Comparison of ENCODE assay signal across 8 mouse cellular contexts in the genomic region with DNA sequence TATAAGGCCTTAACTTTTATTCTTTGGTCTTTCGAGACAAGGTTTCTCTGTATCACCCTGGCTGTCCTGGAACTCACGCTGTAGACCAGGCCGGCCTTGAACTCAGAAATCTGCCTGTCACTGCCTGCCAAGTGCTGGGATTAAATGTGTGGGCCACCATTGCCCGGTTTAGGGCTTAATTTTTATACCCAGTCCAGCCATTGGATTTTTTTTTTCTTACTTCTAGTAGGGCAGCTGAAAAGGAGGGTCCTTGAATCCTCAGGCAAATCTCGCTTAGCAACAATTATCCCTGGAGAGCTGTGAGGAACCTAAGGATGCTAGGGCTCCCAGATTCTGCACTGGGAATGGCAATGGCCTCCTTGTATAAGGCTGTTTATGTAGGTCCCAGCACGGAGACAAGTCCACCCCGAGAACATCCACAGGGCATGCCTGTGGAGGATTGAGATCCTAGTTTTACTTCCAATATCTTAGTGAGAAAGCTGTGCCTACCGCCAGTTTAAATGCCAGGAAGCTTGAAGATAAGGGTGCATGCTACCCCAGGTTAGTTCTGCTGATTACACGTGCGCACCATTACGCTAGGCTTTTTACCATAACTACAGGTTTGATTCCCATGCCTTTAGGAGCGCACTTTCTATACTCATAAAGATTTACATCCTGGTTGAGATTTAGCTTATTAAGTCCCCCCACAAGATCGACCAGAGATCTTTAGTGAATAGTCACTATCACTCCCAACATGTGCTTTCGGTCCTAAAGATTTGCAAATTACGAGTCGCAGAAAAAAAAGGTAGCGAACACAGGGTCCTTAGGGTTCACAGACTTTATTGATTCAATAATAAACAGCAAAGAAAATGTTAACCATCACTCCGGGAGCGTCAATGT. TPM values are rescaled to one million over a fixed set of nuclear protein-coding genes. Genes with fewer than 3 reads are reported as not detected.
DNase-seq lines count a peak whose midpoint lies in the region; ATAC-seq and TF ChIP-seq lines count a peak whose summit lies in the region.

No protein-coding gene starts in this region.

- no peaks in the 10 kb centered on the region for H3K27me3 ChIP-seq in heart, adult 2 months (ENCODE audit: control insufficient read depth, insufficient read depth, low read length)
- H3K27me3 ChIP-seq in CH12.LX (replicated peaks) = no peaks in the 10 kb centered on the region
- no peaks in the 10 kb centered on the region for H3K27me3 ChIP-seq in forebrain, embryonic 12.5 days
- no peaks in the 10 kb centered on the region for H3K27me3 ChIP-seq in liver, embryonic 15.5 days

- H3K27ac ChIP-seq in heart, adult 2 months = peak overlapping the region; percentile 85
- H3K27ac ChIP-seq in CH12.LX (ENCODE audit: insufficient read depth, low read depth) = peak overlapping the region; percentile 5; the same call in 1 of the 2 replicates
- peak overlapping the region; percentile 87 for H3K27ac ChIP-seq in forebrain, embryonic 12.5 days
- peak overlapping the region; percentile 75 for H3K27ac ChIP-seq in liver, embryonic 15.5 days (replicated peaks)

- H3K9ac ChIP-seq in heart, adult 2 months (ENCODE audit: low read depth, low read length) = peak overlapping the region; percentile 79
- peak overlapping the region; percentile 95 for H3K9ac ChIP-seq in CH12.LX (ENCODE audit: insufficient read depth, low read depth)
- H3K9ac ChIP-seq in forebrain, embryonic 12.5 days = peak overlapping the region; percentile 78
- H3K9ac ChIP-seq in liver, embryonic 15.5 days = peak overlapping the region; percentile 81

- TF ChIP-seq RAD21 in CH12.LX (IDR thresholded peaks at IDR 0.05; ENCODE audit: low read depth, low read length) = no peak

- no peaks in the 10 kb centered on the region; the same call in 1 of the 2 replicates for H3K36me3 ChIP-seq in heart, adult 2 months (ENCODE audit: control insufficient read depth, insufficient read depth, low read length)
- peaks cover 14 to 22% of the 10 kb centered on the region in 2 experiments for H3K36me3 ChIP-seq in CH12.LX (replicated peaks in 1 of 2; ENCODE audit: control insufficient read depth in 1 of 2, insufficient read depth in 1 of 2, low read length in 1 of 2)
- peaks cover 13% of the 10 kb centered on the region for H3K36me3 ChIP-seq in forebrain, embryonic 12.5 days (replicated peaks)
- H3K36me3 ChIP-seq in liver, embryonic 15.5 days (replicated peaks) = peaks cover 20% of the 10 kb centered on the region

- DNase-seq in heart, adult 2 months = no peak
- DNase-seq in heart, adult 8-10 months (ENCODE audit: low spot score) = no peak
- DNase-seq in CH12.LX (ENCODE audit: extremely low read depth) = no peak
- DNase-seq in layer of hippocampus, adult 9-11 months = no peak
- no peak for DNase-seq in frontal cortex, postnatal 36 days (ENCODE audit: low spot score in 2 of 2)
- no peak for DNase-seq in layer of hippocampus, postnatal 10 days (ENCODE audit: low spot score in 2 of 2)

- in situ Hi-C loops in CH12.LX (cut with MboI; ENCODE audit: low pct_ligation_motif_present, low pct_unique_long_range_greater_than_20kb, low sequenced_read_pairs) = no loop called here

- TF ChIP-seq CTCF in heart, adult 2 months (IDR thresholded peaks at IDR 0.05) = no peak
- no peak for TF ChIP-seq CTCF in CH12.LX (conservative IDR thresholded peaks at IDR 0.05 in 1 of 2, IDR thresholded peaks at IDR 0.05 in 1 of 2; ENCODE audit: low read depth in 2 of 2, low read length in 2 of 2)

- peak overlapping the region; percentile 66 for H3K4me2 ChIP-seq in CH12.LX (ENCODE audit: insufficient read depth, low read depth, poor library complexity, severe bottlenecking)
- peak overlapping the region; percentile 74 for H3K4me2 ChIP-seq in forebrain, embryonic 12.5 days
- H3K4me2 ChIP-seq in liver, embryonic 15.5 days = peak overlapping the region; percentile 78

- H3K9me3 ChIP-seq in CH12.LX (replicated peaks; ENCODE audit: low read length) = no peaks in the 10 kb centered on the region
- H3K9me3 ChIP-seq in forebrain, embryonic 12.5 days = no peaks in the 10 kb centered on the region
- no peaks in the 10 kb centered on the region for H3K9me3 ChIP-seq in liver, embryonic 15.5 days (replicated peaks)

- TF ChIP-seq EP300 in heart, adult 2 months (IDR thresholded peaks at IDR 0.05; ENCODE audit: insufficient read depth, low read depth, low read length) = no peak
- TF ChIP-seq EP300 in CH12.LX (IDR thresholded peaks at IDR 0.05; ENCODE audit: low read length) = no peak

- no peaks in the 10 kb centered on the region; the same call in 1 of the 2 replicates for H3K79me2 ChIP-seq in heart, adult 2 months (replicated peaks; ENCODE audit: control insufficient read depth, insufficient read depth, low read length)
- H3K79me2 ChIP-seq in CH12.LX (replicated peaks; ENCODE audit: control insufficient read depth, extremely low read depth, insufficient read depth, poor library complexity, severe bottlenecking) = peaks cover 26% of the 10 kb centered on the region

- intact Hi-C loops in heart, adult 2 months (cut with DNase I) = loop anchor here (2.0 kb wide), 1 partner anchor 17 kb away; a partner anchor contains a TSS

- TF ChIP-seq POLR2A in heart, adult 2 months (IDR thresholded peaks at IDR 0.05; ENCODE audit: insufficient read depth, low read depth, low read length) = no peak
- TF ChIP-seq POLR2A in CH12.LX (IDR thresholded peaks at IDR 0.05; ENCODE audit: low read depth, low read length) = no peak; the same call in 1 of the 2 replicates

- peak overlapping the region; percentile 73 for H3K4me3 ChIP-seq in heart, adult 2 months
- H3K4me3 ChIP-seq in CH12.LX (replicated peaks in 1 of 3; ENCODE audit: low read depth in 2 of 3, low read length in 2 of 3, poor library complexity in 1 of 3) = peak overlapping the region; percentile 68 to 77 (median 74)
- H3K4me3 ChIP-seq in forebrain, embryonic 12.5 days (replicated peaks) = peak overlapping the region; percentile 63
- H3K4me3 ChIP-seq in liver, embryonic 15.5 days (replicated peaks) = peak overlapping the region; percentile 76

- peaks cover 3% of the 10 kb centered on the region; the same call in 1 of the 2 replicates for H3K4me1 ChIP-seq in heart, adult 2 months (ENCODE audit: control insufficient read depth, insufficient read depth, low read length)
- peaks cover 0 to 32% of the 10 kb centered on the region in 2 experiments; a peak in 2 of 4 replicates for H3K4me1 ChIP-seq in CH12.LX (ENCODE audit: control insufficient read depth in 1 of 2, insufficient read depth in 2 of 2)
- H3K4me1 ChIP-seq in forebrain, embryonic 12.5 days = peaks cover 19% of the 10 kb centered on the region
- peaks cover 46% of the 10 kb centered on the region for H3K4me1 ChIP-seq in liver, embryonic 15.5 days (replicated peaks)

- 25% methylated on average over 19 of the region's 19 CpGs for WGBS in heart, adult 2 months
- WGBS in forebrain, embryonic 12.5 days = 16% methylated on average over 19 of the region's 19 CpGs
- WGBS in liver, embryonic 15.5 days (ENCODE audit: insufficient replicate concordance) = 9% methylated on average over 19 of the region's 19 CpGs

- no peak for ATAC-seq in forebrain, embryonic 12.5 days (ENCODE audit: low FRiP score)
- ATAC-seq in liver, embryonic 15.5 days (ENCODE audit: insufficient read depth) = no peak

- dilution Hi-C loops in CH12.LX (cut with MboI; ENCODE audit: extremely low pct_ligation_motif_present, extremely low pct_unique_long_range_greater_than_20kb, low sequenced_read_pairs) = no loop called here

RNA-seq across cellular contexts. Expression of a gene that starts 0.8 kb away (rescaled TPM):
- 10 to 100 TPM; 15.6 to 21.0 TPM for total RNA-seq in heart, adult 2 months (2021)
- polyA plus RNA-seq in heart, adult 2 months (2012; rRNA removed) = 10.1 and 10.5 TPM in 2 replicates
- total RNA-seq in heart, adult 8-10 months (2022) = 10 to 100 TPM; 11.8 to 29.9 (median 21.1) TPM
- total RNA-seq in CH12.LX (2012; rRNA removed) (157 and 224 TPM in 2 replicates), CH12.LX (2014; rRNA removed) (198 and 218 TPM in 2 replicates)
- polyA plus RNA-seq in CH12.LX (2012; ENCODE audit: insufficient read length, low read depth) = 161 and 176 TPM in 2 replicates
- 91.0 and 104 TPM in 2 replicates for polyA plus RNA-seq in forebrain, embryonic 12.5 days (2016; fragmentation: Nextera tagmentation; extraction: Ambion mirVana)
- 46.8 and 49.0 TPM in 2 replicates for polyA plus RNA-seq in liver, embryonic 15.5 days (2015; fragmentation: Nextera tagmentation; extraction: Ambion mirVana)
- 10 to 100 TPM; 18.9 to 27.6 TPM for total RNA-seq in layer of hippocampus, postnatal 10 days (2021)

RNA-seq across cellular contexts. Expression of a gene that starts 0.9 kb away (rescaled TPM):
- total RNA-seq in heart, adult 2 months (2021) = 1 to 10 TPM in 1 of 2 experiments, under 1 TPM in 1; 0.57 to 3.2 TPM
- polyA plus RNA-seq in heart, adult 2 months (2012; rRNA removed) = 1.2 and 1.3 TPM in 2 replicates
- 1 to 10 TPM; 3.6 to 5.3 (median 4.6) TPM for total RNA-seq in heart, adult 8-10 months (2022)
- total RNA-seq in CH12.LX (2012; rRNA removed) = not detected in 2 replicates
- total RNA-seq in CH12.LX (2014; rRNA removed) = not detected in 2 replicates
- 11.1 and 53.2 TPM in 2 replicates for polyA plus RNA-seq in CH12.LX (2012; ENCODE audit: insufficient read length, low read depth)
- polyA plus RNA-seq in forebrain, embryonic 12.5 days (2016; fragmentation: Nextera tagmentation; extraction: Ambion mirVana) = not detected in 2 replicates
- polyA plus RNA-seq in liver, embryonic 15.5 days (2015; fragmentation: Nextera tagmentation; extraction: Ambion mirVana) = 0.29 TPM in 1 of 2 replicates, not detected in the other
- total RNA-seq in layer of hippocampus, postnatal 10 days (2021) = 1 to 10 TPM; 3.8 to 4.6 TPM

RNA-seq across cellular contexts. Expression of a gene that starts 4.1 kb away (rescaled TPM):
- total RNA-seq in heart, adult 2 months (2021) = not detected
- not detected in 2 replicates for polyA plus RNA-seq in heart, adult 2 months (2012; rRNA removed)
- total RNA-seq in heart, adult 8-10 months (2022) = not detected
- total RNA-seq in CH12.LX (2012; rRNA removed) (not detected in 2 replicates), CH12.LX (2014; rRNA removed) (not detected in 2 replicates)
- polyA plus RNA-seq in CH12.LX (2012; ENCODE audit: insufficient read length, low read depth) = not detected in 2 replicates
- not detected in 2 replicates for polyA plus RNA-seq in forebrain, embryonic 12.5 days (2016; fragmentation: Nextera tagmentation; extraction: Ambion mirVana)
- polyA plus RNA-seq in liver, embryonic 15.5 days (2015; fragmentation: Nextera tagmentation; extraction: Ambion mirVana) = not detected in 2 replicates
- total RNA-seq in layer of hippocampus, postnatal 10 days (2021) = not detected

RNA-seq across cellular contexts. Expression of a gene that starts 4.3 kb away (rescaled TPM):
- total RNA-seq in heart, adult 2 months (2021) = 1 to 10 TPM; 4.2 to 5.2 TPM
- 1.1 and 1.3 TPM in 2 replicates for polyA plus RNA-seq in heart, adult 2 months (2012; rRNA removed)
- total RNA-seq in heart, adult 8-10 months (2022) = 1 to 10 TPM; 1.8 to 6.1 (median 4.4) TPM
- total RNA-seq in CH12.LX (2012; rRNA removed) = 7.5 and 14.3 TPM in 2 replicates
- 15.5 and 15.6 TPM in 2 replicates for total RNA-seq in CH12.LX (2014; rRNA removed)
- polyA plus RNA-seq in CH12.LX (2012; ENCODE audit: insufficient read length, low read depth) = 50.4 and 80.4 TPM in 2 replicates
- 104 and 119 TPM in 2 replicates for polyA plus RNA-seq in forebrain, embryonic 12.5 days (2016; fragmentation: Nextera tagmentation; extraction: Ambion mirVana)
- 22.5 and 42.9 TPM in 2 replicates for polyA plus RNA-seq in liver, embryonic 15.5 days (2015; fragmentation: Nextera tagmentation; extraction: Ambion mirVana)
- total RNA-seq in layer of hippocampus, postnatal 10 days (2021) = 1 to 10 TPM; 4.8 to 9.8 TPM

RNA-seq across cellular contexts. Expression of a gene that starts 5.0 kb away (rescaled TPM):
- total RNA-seq in heart, adult 2 months (2021) = 10 to 100 TPM; 10.6 to 12.6 TPM
- polyA plus RNA-seq in heart, adult 2 months (2012; rRNA removed) = 10.8 and 13.5 TPM in 2 replicates
- 10 to 100 TPM; 11.0 to 12.0 (median 11.2) TPM for total RNA-seq in heart, adult 8-10 months (2022)
- total RNA-seq in CH12.LX (2012; rRNA removed) = 38.9 and 49.9 TPM in 2 replicates
- 15.7 and 17.2 TPM in 2 replicates for total RNA-seq in CH12.LX (2014; rRNA removed)
- 30.6 and 38.0 TPM in 2 replicates for polyA plus RNA-seq in CH12.LX (2012; ENCODE audit: insufficient read length, low read depth)
- 48.1 and 52.6 TPM in 2 replicates for polyA plus RNA-seq in forebrain, embryonic 12.5 days (2016; fragmentation: Nextera tagmentation; extraction: Ambion mirVana)
- 21.6 and 26.2 TPM in 2 replicates for polyA plus RNA-seq in liver, embryonic 15.5 days (2015; fragmentation: Nextera tagmentation; extraction: Ambion mirVana)
- 10 to 100 TPM; 24.6 to 25.0 TPM for total RNA-seq in layer of hippocampus, postnatal 10 days (2021)

Comparison
In these comparisons a context has a peak if more than half of its experiments do, and no peak if none do; other contexts are left out.
1. H3K27ac ChIP-seq: peak in every context shown above with its lines; median percentile 87 in forebrain, embryonic 12.5 days; 85 in heart, adult 2 months; 75 in liver, embryonic 15.5 days; 5 in CH12.LX.
2. RNA of a gene that starts 0.8 kb away (total RNA-seq): 157 to 224 TPM in CH12.LX; 18.9 to 27.6 TPM in layer of hippocampus, postnatal 10 days, 11.8 to 29.9 TPM in heart, adult 8-10 months and 15.6 to 21.0 TPM in heart, adult 2 months; every median in the first group is over 4 times any median in the second.
3. Peak in every context shown above with its lines, with median percentiles within 50 percentile points of each other: H3K4me3 ChIP-seq, H3K9ac ChIP-seq and H3K4me2 ChIP-seq.